Mouse (Mus musculus): ENCODE results near the gene Tmem151b. TPM values are rescaled to one million over a fixed set of nuclear protein-coding genes. Genes with fewer than 3 reads are reported as not detected.

The Tmem151b gene
- 7.7 and 10.1 TPM in 2 replicates for polyA plus RNA-seq (2015; fragmentation: Nextera tagmentation; extraction: Ambion mirVana)

- under 1% methylated on average over 19 of the region's 29 CpGs for WGBS
- Histone ChIP-seq H3K27ac (peak within 1 kb of the TSS; percentile 69), H3K9ac (peak within 1 kb of the TSS; percentile 85), H3K9me3 (no peaks in the 10 kb centered on the region), H3K4me3 (peak within 1 kb of the TSS; percentile 71), H3K4me2 (peak within 1 kb of the TSS; percentile 85), H3K36me3 (peaks cover 17% of the 10 kb centered on the region), H3K4me1 (peaks cover 39% of the 10 kb centered on the region), H3K27me3 (peaks cover 50% of the 10 kb centered on the region)
- ATAC-seq (ENCODE audit: insufficient number of reproducible peaks, insufficient read depth, low FRiP score, low TSS enrichment, low read depth), result no peak
Observed at GRCm38 (mm10) chr17:45549617-45550181, at the start of gene Tmem151b. Tmem151b (minus strand) TSS chr17:45549677.

- peaks cover 55% of the 10 kb centered on the region for H3K4me1 ChIP-seq
- H3K27ac ChIP-seq, result no peak overlapping the region
- H3K9me3 ChIP-seq, result no peaks in the 10 kb centered on the region
- no peak overlapping the region for H3K9ac ChIP-seq
- no peaks in the 10 kb centered on the region for H3K36me3 ChIP-seq
- peaks cover 40% of the 10 kb centered on the region for H3K27me3 ChIP-seq
- WGBS, result 56% methylated on average over 3 of the region's 3 CpGs
- no peak overlapping the region for H3K4me3 ChIP-seq
- no peak for ATAC-seq (ENCODE audit: insufficient number of reproducible peaks, insufficient read depth, low FRiP score, low TSS enrichment, low read depth)
- H3K4me2 ChIP-seq, result peak overlapping the region; percentile 70
Observed at GRCm38 (mm10) chr17:45598891-45599290, 49.4 kb upstream of the Tmem151b start.

GRCm38 (mm10) chr17:45598376-45598775 is 48.9 kb upstream of the Tmem151b start:
- H3K27me3 ChIP-seq, result peaks cover 45% of the 10 kb centered on the region
- no peak overlapping the region for H3K27ac ChIP-seq
- H3K4me2 ChIP-seq, result no peak overlapping the region
- no peaks in the 10 kb centered on the region for H3K36me3 ChIP-seq
- ATAC-seq (ENCODE audit: insufficient number of reproducible peaks, insufficient read depth, low FRiP score, low TSS enrichment, low read depth), result no peak
- 90% methylated on average over 2 of the region's 2 CpGs for WGBS
- no peak overlapping the region for H3K9ac ChIP-seq
- H3K9me3 ChIP-seq, result no peaks in the 10 kb centered on the region
- peaks cover 60% of the 10 kb centered on the region for H3K4me1 ChIP-seq
- H3K4me3 ChIP-seq, result no peak overlapping the region

- no peaks in the 10 kb centered on the region for H3K9me3 ChIP-seq
- 31% methylated on average over 3 of the region's 3 CpGs for WGBS
- H3K27me3 ChIP-seq, result peaks cover 48% of the 10 kb centered on the region
- H3K27ac ChIP-seq, result no peak overlapping the region
- ATAC-seq (ENCODE audit: insufficient number of reproducible peaks, insufficient read depth, low FRiP score, low TSS enrichment, low read depth), result no peak
- no peak overlapping the region for H3K4me3 ChIP-seq
- H3K9ac ChIP-seq, result no peak overlapping the region
- peaks cover 66% of the 10 kb centered on the region for H3K4me1 ChIP-seq
- H3K4me2 ChIP-seq, result no peak overlapping the region
- no peaks in the 10 kb centered on the region for H3K36me3 ChIP-seq
Observed at GRCm38 (mm10) chr17:45597787-45598186, 48.3 kb upstream of the Tmem151b start.

GRCm38 (mm10) chr17:45596631-45597396 is 47.3 kb upstream of the Tmem151b start:
- Histone ChIP-seq H3K4me1 (peaks cover 71% of the 10 kb centered on the region), H3K36me3 (no peaks in the 10 kb centered on the region), H3K9ac (no peak overlapping the region), H3K4me3 (no peak overlapping the region), H3K27me3 (peaks cover 41% of the 10 kb centered on the region), H3K4me2 (no peak overlapping the region), H3K9me3 (no peaks in the 10 kb centered on the region), H3K27ac (peak overlapping the region; percentile 24; the same call in 1 of the 2 replicates)
- 27% methylated on average over 11 of the region's 11 CpGs for WGBS
- no peak for ATAC-seq (ENCODE audit: insufficient number of reproducible peaks, insufficient read depth, low FRiP score, low TSS enrichment, low read depth)

GRCm38 (mm10) chr17:45595736-45596390 is 46.4 kb upstream of the Tmem151b start:
- H3K27ac ChIP-seq, result no peak overlapping the region; the same call in 1 of the 2 replicates
- H3K4me3 ChIP-seq, result peak overlapping the region; percentile 59
- 0 out of 2 replicates have a peak, but pooled peaks have one; percentile 8 for ATAC-seq (ENCODE audit: insufficient number of reproducible peaks, insufficient read depth, low FRiP score, low TSS enrichment, low read depth)
- peaks cover 73% of the 10 kb centered on the region for H3K4me1 ChIP-seq
- H3K4me2 ChIP-seq, result peak overlapping the region; percentile 99
- no peaks in the 10 kb centered on the region for H3K9me3 ChIP-seq
- WGBS, result 7% methylated on average over 23 of the region's 23 CpGs
- H3K27me3 ChIP-seq, result peaks cover 32% of the 10 kb centered on the region
- H3K9ac ChIP-seq, result peak overlapping the region; percentile 76
- no peaks in the 10 kb centered on the region for H3K36me3 ChIP-seq

GRCm38 (mm10) chr17:45594881-45595735 is 45.6 kb upstream of the Tmem151b start:
- WGBS, result 1% methylated on average over 58 of the region's 58 CpGs
- Histone ChIP-seq H3K27ac (no peak overlapping the region; the same call in 1 of the 2 replicates), H3K9ac (peak overlapping the region; percentile 76), H3K36me3 (peaks cover 2% of the 10 kb centered on the region; the same call in 1 of the 2 replicates), H3K4me1 (peaks cover 68% of the 10 kb centered on the region), H3K4me3 (peak overlapping the region; percentile 59), H3K4me2 (peak overlapping the region; percentile 99), H3K9me3 (no peaks in the 10 kb centered on the region), H3K27me3 (peaks cover 26% of the 10 kb centered on the region)
- ATAC-seq (ENCODE audit: insufficient number of reproducible peaks, insufficient read depth, low FRiP score, low TSS enrichment, low read depth), result peak; percentile 68

GRCm38 (mm10) chr17:45594195-45594594 is 44.7 kb upstream of the Tmem151b start:
- peak overlapping the region; percentile 76 for H3K9ac ChIP-seq
- H3K27me3 ChIP-seq, result peaks cover 18% of the 10 kb centered on the region
- peaks cover 59% of the 10 kb centered on the region for H3K4me1 ChIP-seq
- no peak overlapping the region for H3K27ac ChIP-seq
- WGBS, result 35% methylated on average over 8 of the region's 8 CpGs
- no peaks in the 10 kb centered on the region for H3K9me3 ChIP-seq
- no peak for ATAC-seq (ENCODE audit: insufficient number of reproducible peaks, insufficient read depth, low FRiP score, low TSS enrichment, low read depth)
- H3K4me3 ChIP-seq, result peak overlapping the region; percentile 59
- H3K36me3 ChIP-seq, result peaks cover 10% of the 10 kb centered on the region
- H3K4me2 ChIP-seq, result peak overlapping the region; percentile 99

- peaks cover 17% of the 10 kb centered on the region for H3K27me3 ChIP-seq
- peak overlapping the region; percentile 99 for H3K4me2 ChIP-seq
- ATAC-seq (ENCODE audit: insufficient number of reproducible peaks, insufficient read depth, low FRiP score, low TSS enrichment, low read depth), result no peak
- peaks cover 16% of the 10 kb centered on the region for H3K36me3 ChIP-seq
- H3K4me1 ChIP-seq, result peaks cover 58% of the 10 kb centered on the region
- H3K9me3 ChIP-seq, result no peaks in the 10 kb centered on the region
- H3K9ac ChIP-seq, result peak overlapping the region; percentile 44; the same call in 1 of the 2 replicates
- WGBS, result 28% methylated on average over 8 of the region's 8 CpGs
- H3K4me3 ChIP-seq, result peak overlapping the region; percentile 59; the same call in 1 of the 2 replicates
- H3K27ac ChIP-seq, result no peak overlapping the region
Observed at GRCm38 (mm10) chr17:45593479-45593878, 44.0 kb upstream of the Tmem151b start.

GRCm38 (mm10) chr17:45592606-45593431 is 43.3 kb upstream of the Tmem151b start:
- 41% methylated on average over 8 of the region's 8 CpGs for WGBS
- H3K27ac ChIP-seq, result peak overlapping the region; percentile 33

More at GRCm38 (mm10) chr17:45592606-45593431, 43.3 kb upstream of the Tmem151b start:
- peak overlapping the region; percentile 99 for H3K4me2 ChIP-seq
- H3K9ac ChIP-seq, result peak overlapping the region; percentile 54
- H3K9me3 ChIP-seq, result no peaks in the 10 kb centered on the region
- H3K4me1 ChIP-seq, result peaks cover 58% of the 10 kb centered on the region
- peaks cover 20% of the 10 kb centered on the region for H3K36me3 ChIP-seq
- H3K4me3 ChIP-seq, result peak overlapping the region; percentile 59
- H3K27me3 ChIP-seq, result peaks cover 17% of the 10 kb centered on the region
- ATAC-seq (ENCODE audit: insufficient number of reproducible peaks, insufficient read depth, low FRiP score, low TSS enrichment, low read depth), result no peak
